Mouse (Mus musculus) heart, adult 2 months (tissue): ENCODE results near the gene Hadh.

Experiments used
- CTCF ChIP-seq: fragments of 200-600 bp; IDR thresholded peaks from 2 replicates; pipeline ENCODE4 v1.8.1; 2022; ENCODE audit warnings: antibody characterized with exemption, mild to moderate bottlenecking, moderate library complexity
- EP300 ChIP-seq: fragments of 200-500 bp; IDR thresholded peaks from 2 replicates; pipeline ENCODE4 v1.6.1; 2011; ENCODE audit warnings: low read depth, low read length, control low read depth; ENCODE audit not compliant: insufficient read depth
- POLR2A ChIP-seq: fragments of 200-500 bp; IDR thresholded peaks from 2 replicates; pipeline ENCODE4 v1.6.1; 2011; ENCODE audit warnings: mild to moderate bottlenecking, low read depth, low read length, control low read depth; ENCODE audit not compliant: insufficient read depth

GRCm38 (mm10) chr3:131214060-131214658 is 57.7 kb downstream of the Hadh start:
- no peak for TF ChIP-seq CTCF
- no peak for TF ChIP-seq POLR2A
- no peak for TF ChIP-seq EP300
